Mouse (Mus musculus) erythroblast, embryonic 14.5 days (primary cell): ENCODE data around the gene Bicral.

Source experiments
- GATA1 ChIP-seq: IDR thresholded peaks from 2 replicates; pipeline ENCODE4 v1.6.1; 2012; ENCODE audit warnings: low read length, inconsistent platforms, mixed read lengths
- TAL1 ChIP-seq: IDR thresholded peaks from 3 replicates; pipeline ENCODE4 v1.6.1; 2012; ENCODE audit warnings: low read length, inconsistent platforms, mixed read lengths

DNA sequence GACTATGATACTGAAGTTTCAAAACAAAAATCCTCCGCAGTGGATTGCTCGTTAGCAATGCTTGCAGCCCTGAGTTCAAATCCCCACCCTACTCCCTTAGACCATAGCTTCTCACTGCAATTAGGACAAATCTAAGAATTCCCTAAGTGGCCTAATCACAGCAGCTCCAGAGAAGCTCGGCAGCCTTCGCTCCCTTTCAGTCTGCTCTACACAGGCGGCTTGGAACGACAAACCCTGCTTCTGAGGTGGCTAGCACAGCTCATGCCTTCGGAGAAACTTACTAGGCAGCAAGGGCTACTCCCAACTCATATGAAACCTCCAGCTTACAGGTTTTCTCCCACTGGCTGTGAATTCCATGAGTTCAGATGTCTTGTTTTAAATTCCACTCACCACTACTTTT, 4.2 kb downstream of the Bicral start:
- TF ChIP-seq GATA1: no peak
- TF ChIP-seq TAL1: no peak
